Mouse (Mus musculus) colon, adult 2 months (tissue): ENCODE results near the gene Fkbp5. TPM values are rescaled to one million over a fixed set of nuclear protein-coding genes. Genes with fewer than 3 reads are reported as not detected.

Source experiments
- polyA plus RNA-seq: library from polyadenylated mRNA; depleted of rRNA; stranded (reverse); fragments of >200 nt; gene quantifications from 2 replicates; pipeline ENCODE4 v1.2.3, GENCODE M21; 2012; rRNA removed

The Fkbp5 gene
- 48.6 and 72.9 TPM in 2 replicates for polyA plus RNA-seq

DNA sequence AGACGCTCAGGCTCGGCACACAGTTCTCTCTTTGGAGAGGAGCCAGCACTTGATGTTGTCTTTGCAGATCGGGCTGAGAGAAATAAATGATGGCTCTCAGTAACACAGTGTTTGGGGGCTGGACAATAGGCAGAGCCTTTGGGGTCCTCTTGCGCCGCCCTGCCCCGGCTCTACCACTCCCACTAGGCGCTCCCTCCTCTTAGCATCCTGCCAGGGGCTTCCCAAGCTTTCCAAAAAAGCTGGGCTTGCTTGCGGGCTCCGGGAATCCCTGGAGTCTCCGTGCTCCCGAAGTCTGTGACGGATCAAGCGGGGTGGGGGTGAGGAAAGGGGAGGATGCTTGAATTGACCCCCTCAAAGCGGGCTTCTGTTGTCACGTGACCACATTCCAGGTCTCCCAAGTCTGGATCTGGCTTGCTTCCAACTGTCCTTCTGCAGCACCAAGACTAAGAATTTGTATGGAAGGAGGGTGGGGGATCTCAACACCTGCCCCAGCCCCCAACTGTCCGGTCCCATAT is at the start of gene Fkbp5:
Gene Fkbp5 (minus strand): TSS at position 87 of the 515 bp plus-strand sequence.

DNA sequence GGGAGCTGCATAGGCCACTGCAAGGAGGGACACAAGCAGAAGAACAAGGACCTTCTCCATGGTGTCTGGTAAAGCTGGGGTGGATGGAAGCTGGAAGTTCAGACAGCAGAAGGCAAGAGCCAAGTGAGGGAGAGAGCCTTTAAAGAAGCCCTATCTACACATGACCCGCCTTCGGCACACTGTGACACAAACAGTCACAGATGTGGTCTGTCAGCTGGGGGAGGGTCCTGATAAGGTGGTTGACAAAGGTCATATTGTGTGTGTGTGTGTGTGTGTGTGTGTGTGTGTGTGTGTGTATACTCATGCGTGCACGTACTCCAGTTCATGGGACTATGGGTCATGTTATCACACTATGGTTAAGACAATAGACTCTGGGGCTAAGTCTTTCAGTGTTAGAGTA is 43.3 kb upstream of the Fkbp5 start, which contains the start of gene Clps:
Gene Clps (minus strand): TSS at position 169 of the 400 bp plus-strand sequence.

DNA sequence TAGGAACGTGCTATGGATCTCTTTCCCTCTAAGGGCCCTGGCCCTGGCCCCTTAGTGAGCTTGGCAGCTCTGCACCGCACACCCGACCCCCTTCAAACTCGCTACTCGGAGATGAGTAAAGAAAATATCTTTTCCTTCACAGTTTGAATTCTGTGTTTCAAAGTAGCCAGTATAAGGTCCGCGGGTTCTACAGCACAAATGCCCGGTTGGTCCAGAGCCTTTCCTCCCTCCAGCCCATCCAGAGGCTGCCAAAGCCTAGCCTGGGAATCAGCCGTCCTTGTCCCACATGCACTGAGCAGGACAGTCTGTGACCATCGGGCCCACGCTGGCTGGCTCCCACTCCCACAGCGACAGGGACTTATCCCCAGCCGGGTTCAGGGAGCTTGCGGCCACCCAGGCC is 31.8 kb upstream of the Fkbp5 start, which contains the start of gene Clpsl2:
Gene Clpsl2 (plus strand): TSS at position 301 of the 400 bp plus-strand sequence.

DNA sequence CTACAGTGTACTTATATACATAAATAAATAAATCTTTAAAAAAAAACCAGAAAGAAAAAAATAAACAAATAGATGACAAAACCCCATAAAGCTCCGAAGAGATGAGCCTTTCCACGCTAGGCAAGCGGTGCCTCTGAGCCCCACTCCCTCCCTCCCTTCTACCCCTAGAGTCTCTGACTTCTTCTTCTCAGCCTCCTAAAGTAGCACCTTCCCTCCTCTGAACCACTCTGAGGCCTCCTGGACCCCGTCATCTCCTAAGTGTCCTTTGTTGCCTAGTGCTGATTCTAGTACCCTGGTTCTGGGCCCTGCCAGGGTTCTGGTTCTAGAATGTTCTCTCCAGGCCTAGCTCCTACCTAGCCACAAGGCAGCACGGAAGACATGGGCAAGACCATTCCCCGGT is 13.2 kb upstream of the Fkbp5 start, which contains the start of gene Armc12:
Gene Armc12 (plus strand): TSS at position 301 of the 400 bp plus-strand sequence.

DNA sequence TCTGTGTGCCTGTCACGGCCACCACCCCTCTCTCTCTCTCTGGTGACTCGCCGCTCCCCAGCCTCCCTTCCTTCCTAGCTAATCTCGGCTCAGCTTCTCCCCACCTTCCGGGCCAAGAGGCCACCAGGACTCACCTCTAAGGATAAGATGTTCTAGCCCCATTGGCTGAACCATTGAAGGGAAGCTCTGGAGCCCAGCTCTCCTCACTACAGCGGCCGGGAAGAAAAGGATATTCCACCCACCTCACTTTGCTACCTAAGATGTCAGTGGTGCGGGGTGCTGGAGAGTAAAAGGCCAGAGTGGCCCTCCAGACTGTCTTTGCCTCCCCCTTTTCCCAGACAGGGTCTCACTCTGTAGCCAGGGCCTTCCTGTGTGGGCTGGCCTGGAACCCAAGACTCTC is 152.2 kb downstream of the Fkbp5 start, which contains the start of gene Tulp1:
Gene Tulp1 (minus strand): TSS at position 101 of the 400 bp plus-strand sequence.

DNA sequence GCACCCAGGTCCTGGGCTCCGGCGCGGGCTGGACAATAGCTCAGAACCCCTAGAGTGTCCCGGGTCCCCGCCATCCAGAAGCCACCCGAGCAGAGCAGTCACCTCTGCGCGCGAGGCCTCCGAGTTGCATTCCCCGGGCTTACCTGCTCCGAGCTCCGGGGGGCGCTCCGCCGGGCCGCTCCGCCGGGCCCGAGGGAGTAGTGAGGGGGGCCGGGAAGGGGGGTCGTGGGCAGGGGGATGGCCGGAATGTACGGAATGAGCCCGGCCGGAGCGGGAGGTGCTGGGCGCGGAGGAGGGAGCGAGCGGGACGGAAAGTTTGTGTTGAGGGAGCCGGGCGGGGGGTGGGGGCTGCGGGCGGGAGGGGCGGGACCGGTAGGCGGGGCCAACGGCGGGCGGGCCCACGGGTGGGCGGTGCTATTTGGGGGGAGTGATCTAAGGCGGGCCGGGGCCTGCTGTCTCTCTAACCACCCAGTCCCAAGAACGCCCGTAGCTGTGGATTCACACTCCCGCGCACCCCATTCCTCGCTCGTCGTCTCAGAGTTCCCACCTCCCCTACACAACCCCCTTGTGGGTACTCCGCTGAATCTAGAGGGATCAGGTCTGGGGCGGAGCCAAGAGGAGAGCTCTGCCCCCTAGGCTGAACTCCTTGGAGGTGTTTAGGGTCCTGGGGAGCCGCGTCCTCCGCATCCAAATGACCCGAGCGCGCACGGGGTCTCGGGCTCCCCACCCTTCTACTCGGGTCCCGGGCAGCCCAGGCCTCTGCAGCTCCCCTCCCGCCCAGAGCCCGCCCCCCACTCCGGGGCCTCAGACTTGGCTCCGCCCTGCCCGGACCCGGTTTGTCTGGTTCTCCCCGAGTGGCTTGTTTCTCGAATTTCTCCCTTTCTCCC is 166.6 kb downstream of the Fkbp5 start, which contains the start of gene Tead3:
Gene Tead3 (minus strand): TSS at position 352 of the 887 bp plus-strand sequence.

Other genes starting within 250 kb of the Fkbp5 start
- 15.9 and 21.3 TPM in 2 replicates for gene Fance, start 204.0 kb downstream of the Fkbp5 start, polyA plus RNA-seq
- 3,183 and 4,590 TPM in 2 replicates for gene Rpl10a, start 189.1 kb downstream of the Fkbp5 start, polyA plus RNA-seq
- gene Tead3, start 166.7 kb downstream of the Fkbp5 start, polyA plus RNA-seq = 36.0 and 39.2 TPM in 2 replicates
- 0.36 and 1.0 TPM in 2 replicates for gene Tulp1, start 152.3 kb downstream of the Fkbp5 start, polyA plus RNA-seq
- gene Armc12, start 13.3 kb upstream of the Fkbp5 start, polyA plus RNA-seq = not detected in 2 replicates
- not detected in 2 replicates for gene Clpsl2, start 31.9 kb upstream of the Fkbp5 start, polyA plus RNA-seq
- gene Clps, start 43.2 kb upstream of the Fkbp5 start, polyA plus RNA-seq = 161 and 4,635 TPM in 2 replicates
- 1.3 and 1.5 TPM in 2 replicates for gene Lhfpl5, start 58.1 kb upstream of the Fkbp5 start, polyA plus RNA-seq
- 15.2 and 19.0 TPM in 2 replicates for gene Srpk1, start 105.2 kb upstream of the Fkbp5 start, polyA plus RNA-seq
- gene Slc26a8, start 172.7 kb upstream of the Fkbp5 start, polyA plus RNA-seq = 0.38 and 0.73 TPM in 2 replicates
- 61.2 and 72.0 TPM in 2 replicates for gene Mapk14, start 173.8 kb upstream of the Fkbp5 start, polyA plus RNA-seq
- gene AC170998.1, start 208.6 kb upstream of the Fkbp5 start, polyA plus RNA-seq = 0.66 TPM in 1 of 2 replicates, not detected in the other